Mouse (Mus musculus) leukemia stem cell, adult 10-12 weeks (primary cell): ENCODE results near the gene Ticam1. TPM values are rescaled to one million over a fixed set of nuclear protein-coding genes. Genes with fewer than 3 reads are reported as not detected.

Source experiments
- polyA plus RNA-seq: library from polyadenylated mRNA; stranded (reverse); fragments of >175 nt; gene quantifications from 2 replicates; pipeline ENCODE4 v1.2.3, GENCODE M21; 2012; ENCODE audit warnings: low replicate concordance

Ticam1 gene
- polyA plus RNA-seq: 20.8 and 31.5 TPM in 2 replicates

GRCm38 (mm10) chr17:56276643-56277566 lies at the start of gene Ticam1:
Gene Ticam1 (minus strand): TSS chr17:56276786.

GRCm38 (mm10) chr17:56325450-56326152 lies 49.0 kb upstream of the Ticam1 start, which contains the start of gene Kdm4b:
Gene Kdm4b (plus strand): TSS chr17:56326062.

GRCm38 (mm10) chr17:56303160-56303846 lies 26.7 kb upstream of the Ticam1 start, which contains the start of gene Uhrf1:
Gene Uhrf1 (plus strand): TSS chr17:56303321.

GRCm38 (mm10) chr17:56300186-56300585 lies 23.6 kb upstream of the Ticam1 start, which contains the start of gene Arrdc5:
Gene Arrdc5 (minus strand): TSS chr17:56300286.

GRCm38 (mm10) chr17:56292531-56293222 lies 16.1 kb upstream of the Ticam1 start, which contains the start of gene Plin3:
Gene Plin3 (minus strand): TSS chr17:56292873.

GRCm38 (mm10) chr17:56256239-56256881 lies 20.2 kb downstream of the Ticam1 start, which contains the start of gene Fem1a:
Gene Fem1a (plus strand): TSS chr17:56256810.

Other genes starting within 250 kb of the Ticam1 start
- gene Sh3gl1, start 240.2 kb downstream of the Ticam1 start, polyA plus RNA-seq: 80.1 and 88.3 TPM in 2 replicates
- 28.2 and 45.2 TPM in 2 replicates for gene Chaf1a, start 236.3 kb downstream of the Ticam1 start, polyA plus RNA-seq
- gene Ubxn6, start 201.8 kb downstream of the Ticam1 start, polyA plus RNA-seq: 34.3 and 40.9 TPM in 2 replicates
- gene Hdgfl2, start 197.2 kb downstream of the Ticam1 start, polyA plus RNA-seq: 103 and 249 TPM in 2 replicates
- gene Plin4, start 167.0 kb downstream of the Ticam1 start, polyA plus RNA-seq: not detected in 2 replicates
- gene Plin5, start 159.2 kb downstream of the Ticam1 start, polyA plus RNA-seq: 0.19 TPM in 1 of 2 replicates, not detected in the other
- 52.9 and 55.2 TPM in 2 replicates for gene Lrg1, start 154.8 kb downstream of the Ticam1 start, polyA plus RNA-seq
- 6.4 and 7.7 TPM in 2 replicates for gene Sema6b, start 136.4 kb downstream of the Ticam1 start, polyA plus RNA-seq
- gene Tnfaip8l1, start 114.3 kb downstream of the Ticam1 start, polyA plus RNA-seq: 1.6 and 2.5 TPM in 2 replicates
- gene Mydgf, start 92.9 kb downstream of the Ticam1 start, polyA plus RNA-seq: 15.6 and 36.0 TPM in 2 replicates
- gene Dpp9, start 57.9 kb downstream of the Ticam1 start, polyA plus RNA-seq: 45.8 and 114 TPM in 2 replicates
- gene Fem1a, start 20.0 kb downstream of the Ticam1 start, polyA plus RNA-seq: 16.0 and 29.3 TPM in 2 replicates
- 8.5 and 12.1 TPM in 2 replicates for gene Plin3, start 16.1 kb upstream of the Ticam1 start, polyA plus RNA-seq
- gene Arrdc5, start 23.5 kb upstream of the Ticam1 start, polyA plus RNA-seq: not detected in 2 replicates
- 42.3 and 96.8 TPM in 2 replicates for gene Uhrf1, start 26.5 kb upstream of the Ticam1 start, polyA plus RNA-seq
- gene Kdm4b, start 49.3 kb upstream of the Ticam1 start, polyA plus RNA-seq: 24.5 and 26.9 TPM in 2 replicates
- 11.4 and 29.3 TPM in 2 replicates for gene Ptprs, start 199.7 kb upstream of the Ticam1 start, polyA plus RNA-seq
- gene Znrf4, start 235.6 kb upstream of the Ticam1 start, polyA plus RNA-seq: not detected in 2 replicates